Mouse (Mus musculus): ENCODE data around the gene Ssxb10. TPM values are rescaled to one million over a fixed set of nuclear protein-coding genes. Genes with fewer than 3 reads are reported as not detected.
"Not testable (repeated sequence)": the region's sequence is repeated elsewhere in the genome, so short reads cannot be mapped to it uniquely, and the experiment has no call there.

Gene Ssxb10
- total RNA-seq (2015) (not detected in 2 replicates), total RNA-seq (2017) (not detected in 2 replicates)

GRCm38 (mm10) chrX:8327124-8327523 lies at the start of gene Ssxb10:
Gene Ssxb10 (plus strand): TSS chrX:8327424.
- no peak for ATAC-seq (ENCODE audit: poor library complexity, severe bottlenecking)

GRCm38 (mm10) chrX:8288621-8289020 lies 38.6 kb upstream of the Ssxb10 start:
- ATAC-seq (ENCODE audit: poor library complexity, severe bottlenecking) = no peak

GRCm38 (mm10) chrX:8309302-8309701 lies 17.9 kb upstream of the Ssxb10 start:
- no peak for ATAC-seq (ENCODE audit: poor library complexity, severe bottlenecking)

GRCm38 (mm10) chrX:8314905-8315304 lies 12.3 kb upstream of the Ssxb10 start:
- not testable (repeated sequence) for ATAC-seq (ENCODE audit: poor library complexity, severe bottlenecking)

GRCm38 (mm10) chrX:8366678-8367077 lies 39.5 kb downstream of the Ssxb10 start, which contains the start of gene Ssxb9:
Gene Ssxb9 (plus strand): TSS chrX:8366978.
- not testable (repeated sequence) for ATAC-seq (ENCODE audit: poor library complexity, severe bottlenecking)

Other genes with a start within 250 kb of the Ssxb10 start
- 107 and 116 TPM in 2 replicates for gene Was, start 236.9 kb upstream of the Ssxb10 start, total RNA-seq (2015)
- gene Was, start 236.9 kb upstream of the Ssxb10 start, total RNA-seq (2017) = 145 and 149 TPM in 2 replicates
- 17.4 and 20.3 TPM in 2 replicates for gene Wdr13, start 194.5 kb upstream of the Ssxb10 start, total RNA-seq (2015)
- 22.2 and 27.9 TPM in 2 replicates for gene Wdr13, start 194.5 kb upstream of the Ssxb10 start, total RNA-seq (2017)
- gene Rbm3, start 181.5 kb upstream of the Ssxb10 start, total RNA-seq (2015) = 982 and 1,036 TPM in 2 replicates
- gene Rbm3, start 181.5 kb upstream of the Ssxb10 start, total RNA-seq (2017) = 1,421 and 1,439 TPM in 2 replicates
- gene Tbc1d25, start 151.2 kb upstream of the Ssxb10 start, total RNA-seq (2015) = 5.9 and 8.4 TPM in 2 replicates
- gene Tbc1d25, start 151.2 kb upstream of the Ssxb10 start, total RNA-seq (2017) = 2.0 and 2.9 TPM in 2 replicates
- 56.4 and 70.7 TPM in 2 replicates for gene Ebp, start 133.9 kb upstream of the Ssxb10 start, total RNA-seq (2015)
- gene Ebp, start 133.9 kb upstream of the Ssxb10 start, total RNA-seq (2017) = 108 and 125 TPM in 2 replicates
- gene Porcn, start 120.9 kb upstream of the Ssxb10 start, total RNA-seq (2015) = 0.27 TPM in 1 of 2 replicates, not detected in the other
- 0.22 and 0.41 TPM in 2 replicates for gene Porcn, start 120.9 kb upstream of the Ssxb10 start, total RNA-seq (2017)
- gene Ftsj1, start 75.0 kb upstream of the Ssxb10 start, total RNA-seq (2015) = 16.3 and 17.5 TPM in 2 replicates
- 14.2 and 14.4 TPM in 2 replicates for gene Ftsj1, start 75.0 kb upstream of the Ssxb10 start, total RNA-seq (2017)
- gene Slc38a5, start 56.3 kb upstream of the Ssxb10 start, total RNA-seq (2015) = 1.3 and 4.1 TPM in 2 replicates
- 2.4 and 3.7 TPM in 2 replicates for gene Slc38a5, start 56.3 kb upstream of the Ssxb10 start, total RNA-seq (2017)
- not detected in 2 replicates for gene Ssxb9, start 39.6 kb downstream of the Ssxb10 start, total RNA-seq (2015)
- not detected in 2 replicates for gene Ssxb9, start 39.6 kb downstream of the Ssxb10 start, total RNA-seq (2017)
- not detected in 2 replicates for gene Ssxb1, start 85.9 kb downstream of the Ssxb10 start, total RNA-seq (2015)
- not detected in 2 replicates for gene Ssxb1, start 85.9 kb downstream of the Ssxb10 start, total RNA-seq (2017)
- gene Ssxb2, start 134.3 kb downstream of the Ssxb10 start, total RNA-seq (2015) = not detected in 2 replicates
- gene Ssxb2, start 134.3 kb downstream of the Ssxb10 start, total RNA-seq (2017) = not detected in 2 replicates
- not detected in 2 replicates for gene Gm14459, start 197.5 kb downstream of the Ssxb10 start, total RNA-seq (2015)
- not detected in 2 replicates for gene Gm14459, start 197.5 kb downstream of the Ssxb10 start, total RNA-seq (2017)
- not detected in 2 replicates for gene Ssxb6, start 220.8 kb downstream of the Ssxb10 start, total RNA-seq (2015)
- gene Ssxb6, start 220.8 kb downstream of the Ssxb10 start, total RNA-seq (2017) = not detected in 2 replicates

Measured in megakaryocyte, adult 5-6 weeks (primary cell).